Mouse (Mus musculus) intestine, postnatal 0 days (tissue): ENCODE measurements around the gene Cpa4. TPM values are rescaled to one million over a fixed set of nuclear protein-coding genes. Genes with fewer than 3 reads are reported as not detected.

Source experiments
- ATAC-seq: fragments of 200-750 bp; cut with Nextera tagmentation; 2 replicates; pipeline ENCODE4 v1.8.0; 2017; ENCODE audit warnings: mild to moderate bottlenecking, moderate TSS enrichment, moderate library complexity
- H3K27ac ChIP-seq: fragments of 300-500 bp; sonication (generic); 2 replicates; pipeline ENCODE4 v1.5.1; 2014; ENCODE audit warnings: mild to moderate bottlenecking, low read depth, low read length, moderate library complexity
- H3K27me3 ChIP-seq: fragments of 300-500 bp; sonication (generic); replicated peaks from 2 replicates; pipeline ENCODE4 v1.6.1; 2014; ENCODE audit warnings: low read length, mixed read lengths; ENCODE audit not compliant: control insufficient read depth, insufficient read depth
- H3K36me3 ChIP-seq: fragments of 300-500 bp; sonication (generic); 2 replicates; pipeline ENCODE4 v1.6.1; 2014; ENCODE audit warnings: mild to moderate bottlenecking, moderate library complexity; ENCODE audit not compliant: control insufficient read depth, insufficient read depth
- H3K4me1 ChIP-seq: fragments of 300-500 bp; sonication (generic); replicated peaks from 2 replicates; pipeline ENCODE4 v1.6.1; 2014; ENCODE audit warnings: antibody characterized with exemption, low read length, mixed read lengths; ENCODE audit not compliant: control insufficient read depth, insufficient read depth
- H3K4me2 ChIP-seq: fragments of 300-500 bp; sonication (generic); replicated peaks from 2 replicates; pipeline ENCODE4 v1.6.1; 2014; ENCODE audit warnings: low read depth, mild to moderate bottlenecking, moderate library complexity
- H3K4me3 ChIP-seq: fragments of 300-500 bp; sonication (generic); 2 replicates; pipeline ENCODE4 v1.5.1; 2014; ENCODE audit warnings: low read depth, low read length
- H3K9ac ChIP-seq: fragments of 300-500 bp; sonication (generic); 2 replicates; pipeline ENCODE4 v1.6.1; 2014; ENCODE audit warnings: mild to moderate bottlenecking, low read depth, low read length
- H3K9me3 ChIP-seq: fragments of 300-500 bp; sonication (generic); 2 replicates; pipeline ENCODE4 v1.6.1; 2016; ENCODE audit warnings: mixed run types; ENCODE audit not compliant: control insufficient read depth
- CTCF ChIP-seq: sonication (generic); IDR thresholded peaks from 2 replicates; pipeline ENCODE4 v1.5.1; 2016; ENCODE audit warnings: low read depth, mild to moderate bottlenecking, control low read depth, antibody characterized with exemption, moderate library complexity
- WGBS: fragments of 180-500 bp; shearing (Covaris S2); extraction: QIAGEN DNeasy Blood & Tissue Kit; methylation state at CpG from one replicate; pipeline ENCODE4 v1.1.7; 2014; 5-methylcytosine and 5-hydroxymethylcytosine counted together
- polyA plus RNA-seq: library from polyadenylated mRNA; unstranded; fragments of >200 nt; fragmentation: Nextera tagmentation; extraction: Ambion mirVana; gene quantifications from 2 replicates; pipeline ENCODE4 v1.2.1, GENCODE M21; 2015

Gene Cpa4
- polyA plus RNA-seq, 1 experiment from 2014 or later, result 0.04 TPM

GRCm38 (mm10) chr6:30556080-30556479, 12.1 kb upstream of the Cpa4 start:
- Histone ChIP-seq H3K9ac (no peak overlapping the region), H3K4me2 (no peak overlapping the region), H3K27ac (no peak overlapping the region), H3K36me3 (no peaks in the 10 kb centered on the region), H3K27me3 (no peaks in the 10 kb centered on the region), H3K4me1 (no peaks in the 10 kb centered on the region), H3K4me3 (no peak overlapping the region), H3K9me3 (no peaks in the 10 kb centered on the region)
- WGBS, result 46% methylated on average over 4 of the region's 9 CpGs
- TF ChIP-seq CTCF, result no peak
- ATAC-seq, result no peak

DNA sequence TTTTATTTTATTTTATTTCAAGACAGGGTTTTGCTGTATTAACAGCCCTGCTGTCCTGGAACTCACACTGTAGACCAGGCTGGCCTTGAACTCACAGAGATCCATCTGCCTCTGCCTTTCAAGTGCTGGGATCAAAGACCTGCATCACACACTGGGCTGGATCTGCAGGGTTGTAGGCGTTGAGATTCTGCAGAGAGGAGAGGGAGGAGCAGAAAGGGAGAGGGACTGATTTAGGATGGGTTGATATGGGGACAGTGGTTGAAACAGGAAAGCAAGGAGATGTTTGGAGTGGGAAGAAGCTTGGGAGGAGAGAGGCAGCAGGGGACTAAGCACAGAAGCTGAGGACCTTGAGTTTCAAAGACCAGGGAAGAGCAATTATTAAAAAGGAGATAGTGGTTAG, 8.4 kb upstream of the Cpa4 start:
- H3K4me3 ChIP-seq, result no peak overlapping the region
- H3K4me2 ChIP-seq, result no peak overlapping the region
- H3K27ac ChIP-seq, result no peak overlapping the region
- no peaks in the 10 kb centered on the region for H3K36me3 ChIP-seq
- no peaks in the 10 kb centered on the region for H3K27me3 ChIP-seq
- TF ChIP-seq CTCF, result no peak
- no peak overlapping the region for H3K9ac ChIP-seq
- 57% methylated on average over 1 of the region's 1 CpGs for WGBS
- no peaks in the 10 kb centered on the region; the same call in 1 of the 2 replicates for H3K4me1 ChIP-seq
- no peak for ATAC-seq
- no peaks in the 10 kb centered on the region for H3K9me3 ChIP-seq

- Histone ChIP-seq H3K4me1 (no peaks in the 10 kb centered on the region; the same call in 1 of the 2 replicates), H3K4me2 (no peak overlapping the region), H3K36me3 (no peaks in the 10 kb centered on the region), H3K4me3 (no peak overlapping the region), H3K9me3 (no peaks in the 10 kb centered on the region), H3K27me3 (no peaks in the 10 kb centered on the region), H3K9ac (no peak overlapping the region), H3K27ac (no peak overlapping the region)
- TF ChIP-seq CTCF, result no peak
- ATAC-seq, result no peak
- 81% methylated on average over 4 of the region's 4 CpGs for WGBS
Observed at GRCm38 (mm10) chr6:30562132-30562531, 6.0 kb upstream of the Cpa4 start.

GRCm38 (mm10) chr6:30563575-30563974, 4.6 kb upstream of the Cpa4 start:
- WGBS, result 33% methylated on average over 6 of the region's 6 CpGs
- no peak overlapping the region for H3K4me3 ChIP-seq
- no peak overlapping the region for H3K4me2 ChIP-seq
- no peaks in the 10 kb centered on the region for H3K36me3 ChIP-seq
- H3K27me3 ChIP-seq, result no peaks in the 10 kb centered on the region
- H3K9ac ChIP-seq, result no peak overlapping the region
- H3K4me1 ChIP-seq, result no peaks in the 10 kb centered on the region; the same call in 1 of the 2 replicates
- TF ChIP-seq CTCF, result no peak
- no peaks in the 10 kb centered on the region for H3K9me3 ChIP-seq
- H3K27ac ChIP-seq, result no peak overlapping the region
- peak; percentile 82 for ATAC-seq

DNA sequence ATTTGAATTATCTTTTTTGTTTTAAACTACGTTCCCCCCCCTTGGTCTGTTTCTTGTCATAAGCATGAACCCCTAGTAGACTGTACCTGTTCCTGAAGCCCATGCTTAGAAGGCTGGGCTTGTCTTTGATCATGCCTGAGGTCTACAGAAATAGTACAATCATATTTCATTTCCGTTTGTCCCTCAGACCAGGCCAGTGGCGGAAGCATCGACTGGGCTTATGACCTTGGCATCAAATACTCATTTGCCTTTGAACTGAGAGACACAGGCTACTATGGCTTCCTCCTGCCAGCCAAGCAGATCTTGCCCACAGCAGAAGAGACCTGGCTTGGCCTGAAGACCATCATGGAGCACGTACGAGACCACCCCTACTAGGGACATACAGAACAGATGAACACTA, 4.1 kb upstream of the Cpa4 start:
- Histone ChIP-seq H3K4me2 (no peak overlapping the region), H3K36me3 (no peaks in the 10 kb centered on the region), H3K9ac (no peak overlapping the region), H3K4me3 (no peak overlapping the region), H3K27me3 (no peaks in the 10 kb centered on the region), H3K9me3 (no peaks in the 10 kb centered on the region), H3K27ac (no peak overlapping the region), H3K4me1 (no peaks in the 10 kb centered on the region; the same call in 1 of the 2 replicates)
- ATAC-seq, result no peak
- no peak for TF ChIP-seq CTCF
- 87% methylated on average over 6 of the region's 6 CpGs for WGBS

- TF ChIP-seq CTCF, result no peak
- no peaks in the 10 kb centered on the region for H3K4me1 ChIP-seq
- H3K4me2 ChIP-seq, result no peak overlapping the region
- no peak overlapping the region for H3K27ac ChIP-seq
- no peak for ATAC-seq
- 81% methylated on average over 10 of the region's 10 CpGs for WGBS
- H3K27me3 ChIP-seq, result no peaks in the 10 kb centered on the region
- H3K36me3 ChIP-seq, result no peaks in the 10 kb centered on the region
- no peak overlapping the region for H3K4me3 ChIP-seq
- no peaks in the 10 kb centered on the region for H3K9me3 ChIP-seq
- H3K9ac ChIP-seq, result no peak overlapping the region
Observed at GRCm38 (mm10) chr6:30569331-30569730, 1.2 kb downstream of the Cpa4 start.

DNA sequence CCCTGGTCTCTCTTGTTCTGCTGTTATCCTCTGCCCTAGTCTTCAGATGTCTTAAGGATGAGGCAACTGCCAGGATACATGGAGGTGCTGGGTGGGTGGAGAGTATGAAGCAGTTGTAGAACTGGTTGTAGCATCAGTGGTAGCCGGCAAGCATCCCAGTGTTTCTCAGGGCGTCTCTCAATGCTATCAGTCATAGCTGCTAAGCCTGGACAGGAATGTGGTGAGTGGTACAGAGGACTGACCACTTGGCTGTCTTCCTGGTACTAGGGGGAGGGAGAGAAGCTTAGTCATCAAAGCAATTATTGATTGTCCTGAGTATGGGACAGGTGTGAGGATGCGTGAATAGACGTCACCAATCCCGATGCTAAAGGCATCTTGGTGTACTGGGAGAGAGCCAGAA, 1.8 kb downstream of the Cpa4 start:
- Histone ChIP-seq H3K4me2 (no peak overlapping the region), H3K4me3 (no peak overlapping the region), H3K9ac (no peak overlapping the region), H3K27ac (no peak overlapping the region), H3K9me3 (no peaks in the 10 kb centered on the region), H3K36me3 (no peaks in the 10 kb centered on the region), H3K4me1 (no peaks in the 10 kb centered on the region), H3K27me3 (no peaks in the 10 kb centered on the region)
- 81% methylated on average over 5 of the region's 5 CpGs for WGBS
- no peak for ATAC-seq
- TF ChIP-seq CTCF, result no peak
